Mouse (Mus musculus): ENCODE results near the gene Mpnd. TPM values are rescaled to one million over a fixed set of nuclear protein-coding genes. Genes with fewer than 3 reads are reported as not detected.

Gene Mpnd
- total and polyA plus RNA-seq, 2 experiments from 2014 or later: 91.6 to 293 TPM

- H3K4me2 ChIP-seq (ENCODE audit: low read depth, low read length, poor library complexity, severe bottlenecking): peak overlapping the region; percentile 39; the same call in 1 of the 2 replicates
- no peak for TF ChIP-seq CTCF (IDR thresholded peaks at IDR 0.05)
- no peak overlapping the region for H3K4me3 ChIP-seq (ENCODE audit: low read depth, low read length)
- H3K9me3 ChIP-seq (ENCODE audit: low read length): no peaks in the 10 kb centered on the region
- DNase-seq (ENCODE audit: low spot score): no peak
- H3K4me1 ChIP-seq (ENCODE audit: insufficient read depth, low read length): peaks cover 4% of the 10 kb centered on the region
- no peak overlapping the region for H3K27ac ChIP-seq (ENCODE audit: low read depth, low read length)
- 79% methylated on average over 4 of the region's 4 CpGs for WGBS
- no peak for ATAC-seq (ENCODE audit: low FRiP score)
- H3K9ac ChIP-seq (replicated peaks; ENCODE audit: low read length, poor library complexity, severe bottlenecking): no peak overlapping the region
- H3K36me3 ChIP-seq (ENCODE audit: insufficient read depth, low read length): peaks cover 2% of the 10 kb centered on the region; the same call in 1 of the 2 replicates
- H3K27me3 ChIP-seq (ENCODE audit: insufficient read depth, low read length): no peaks in the 10 kb centered on the region
Observed at GRCm38 (mm10) chr17:56039345-56039744, 33.8 kb downstream of the Mpnd start.

- peak within 1 kb of the TSS; percentile 77 for H3K4me3 ChIP-seq (ENCODE audit: low read depth, low read length)
- ATAC-seq (ENCODE audit: low FRiP score) (peak; percentile 84), DNase-seq (ENCODE audit: low spot score) (peak; percentile 100)
- TF ChIP-seq CTCF (IDR thresholded peaks at IDR 0.05): no peak
- peaks cover 4% of the 10 kb centered on the region for H3K4me1 ChIP-seq (ENCODE audit: insufficient read depth, low read length)
- H3K9me3 ChIP-seq (ENCODE audit: low read length): no peaks in the 10 kb centered on the region
- WGBS: under 1% methylated on average over 68 of the region's 68 CpGs
- 0 out of 2 replicates have a peak within 1 kb of the TSS, but pooled peaks have one; percentile 32 for H3K27ac ChIP-seq (ENCODE audit: low read depth, low read length)
- H3K27me3 ChIP-seq (ENCODE audit: insufficient read depth, low read length): no peaks in the 10 kb centered on the region
- no peaks in the 10 kb centered on the region for H3K36me3 ChIP-seq (ENCODE audit: insufficient read depth, low read length)
- H3K4me2 ChIP-seq (ENCODE audit: low read depth, low read length, poor library complexity, severe bottlenecking): peak within 1 kb of the TSS; percentile 97
- peak within 1 kb of the TSS; percentile 64 for H3K9ac ChIP-seq (replicated peaks; ENCODE audit: low read length, poor library complexity, severe bottlenecking)
Observed at GRCm38 (mm10) chr17:56040030-56040856, 34.7 kb downstream of the Mpnd start, which contains the start of gene Chaf1a. Gene Chaf1a, plus strand, starts transcription at chr17:56040439.

GRCm38 (mm10) chr17:56040857-56041163, 35.3 kb downstream of the Mpnd start:
- Histone ChIP-seq H3K36me3 (ENCODE audit: insufficient read depth, low read length) (no peaks in the 10 kb centered on the region), H3K27me3 (ENCODE audit: insufficient read depth, low read length) (no peaks in the 10 kb centered on the region), H3K27ac (ENCODE audit: low read depth, low read length) (no peak overlapping the region), H3K4me1 (ENCODE audit: insufficient read depth, low read length) (peaks cover 4% of the 10 kb centered on the region; the same call in 1 of the 2 replicates), H3K9ac (replicated peaks; ENCODE audit: low read length, poor library complexity, severe bottlenecking) (peak overlapping the region; percentile 64), H3K4me2 (ENCODE audit: low read depth, low read length, poor library complexity, severe bottlenecking) (peak overlapping the region; percentile 97), H3K4me3 (ENCODE audit: low read depth, low read length) (peak overlapping the region; percentile 77), H3K9me3 (ENCODE audit: low read length) (no peaks in the 10 kb centered on the region)
- no peak for TF ChIP-seq CTCF (IDR thresholded peaks at IDR 0.05)
- WGBS: 1% methylated on average over 12 of the region's 12 CpGs
- ATAC-seq (ENCODE audit: low FRiP score) (no peak), DNase-seq (ENCODE audit: low spot score) (no peak)

GRCm38 (mm10) chr17:56051369-56051768, 45.9 kb downstream of the Mpnd start:
- no peak overlapping the region for H3K4me3 ChIP-seq (ENCODE audit: low read depth, low read length)
- H3K9me3 ChIP-seq (ENCODE audit: low read length): no peaks in the 10 kb centered on the region
- H3K9ac ChIP-seq (replicated peaks; ENCODE audit: low read length, poor library complexity, severe bottlenecking): no peak overlapping the region
- TF ChIP-seq CTCF (IDR thresholded peaks at IDR 0.05): no peak
- 90% methylated on average over 5 of the region's 5 CpGs for WGBS
- H3K36me3 ChIP-seq (ENCODE audit: insufficient read depth, low read length): 0 out of 2 replicates have a peak, but pooled peaks cover 2% of the 10 kb centered on the region
- no peak for DNase-seq (ENCODE audit: low spot score)
- no peaks in the 10 kb centered on the region for H3K27me3 ChIP-seq (ENCODE audit: insufficient read depth, low read length)
- no peak overlapping the region for H3K4me2 ChIP-seq (ENCODE audit: low read depth, low read length, poor library complexity, severe bottlenecking)
- ATAC-seq (ENCODE audit: low FRiP score): no peak
- no peaks in the 10 kb centered on the region for H3K4me1 ChIP-seq (ENCODE audit: insufficient read depth, low read length)
- H3K27ac ChIP-seq (ENCODE audit: low read depth, low read length): no peak overlapping the region

GRCm38 (mm10) chr17:56054938-56055337, 49.4 kb downstream of the Mpnd start:
- H3K9me3 ChIP-seq (ENCODE audit: low read length): no peaks in the 10 kb centered on the region
- H3K27ac ChIP-seq (ENCODE audit: low read depth, low read length): no peak overlapping the region
- ATAC-seq (ENCODE audit: low FRiP score): no peak
- H3K4me1 ChIP-seq (ENCODE audit: insufficient read depth, low read length): no peaks in the 10 kb centered on the region
- no peaks in the 10 kb centered on the region for H3K27me3 ChIP-seq (ENCODE audit: insufficient read depth, low read length)
- H3K9ac ChIP-seq (replicated peaks; ENCODE audit: low read length, poor library complexity, severe bottlenecking): no peak overlapping the region
- H3K4me2 ChIP-seq (ENCODE audit: low read depth, low read length, poor library complexity, severe bottlenecking): no peak overlapping the region
- no peak for TF ChIP-seq CTCF (IDR thresholded peaks at IDR 0.05)
- no peak overlapping the region for H3K4me3 ChIP-seq (ENCODE audit: low read depth, low read length)
- DNase-seq (ENCODE audit: low spot score): no peak
- H3K36me3 ChIP-seq (ENCODE audit: insufficient read depth, low read length): no peaks in the 10 kb centered on the region; the same call in 1 of the 2 replicates

GRCm38 (mm10) chr17:56055945-56056678, 50.6 kb downstream of the Mpnd start:
- no peak for DNase-seq (ENCODE audit: low spot score)
- H3K9ac ChIP-seq (replicated peaks; ENCODE audit: low read length, poor library complexity, severe bottlenecking): no peak overlapping the region
- H3K4me2 ChIP-seq (ENCODE audit: low read depth, low read length, poor library complexity, severe bottlenecking): no peak overlapping the region
- H3K4me1 ChIP-seq (ENCODE audit: insufficient read depth, low read length): no peaks in the 10 kb centered on the region
- TF ChIP-seq CTCF (IDR thresholded peaks at IDR 0.05): no peak
- WGBS: 47% methylated on average over 4 of the region's 4 CpGs
- no peak overlapping the region for H3K27ac ChIP-seq (ENCODE audit: low read depth, low read length)
- H3K4me3 ChIP-seq (ENCODE audit: low read depth, low read length): no peak overlapping the region
- H3K36me3 ChIP-seq (ENCODE audit: insufficient read depth, low read length): no peaks in the 10 kb centered on the region; the same call in 1 of the 2 replicates
- peak; percentile 59 for ATAC-seq (ENCODE audit: low FRiP score)
- no peaks in the 10 kb centered on the region for H3K9me3 ChIP-seq (ENCODE audit: low read length)
- H3K27me3 ChIP-seq (ENCODE audit: insufficient read depth, low read length): no peaks in the 10 kb centered on the region
